In the genomic region with DNA sequence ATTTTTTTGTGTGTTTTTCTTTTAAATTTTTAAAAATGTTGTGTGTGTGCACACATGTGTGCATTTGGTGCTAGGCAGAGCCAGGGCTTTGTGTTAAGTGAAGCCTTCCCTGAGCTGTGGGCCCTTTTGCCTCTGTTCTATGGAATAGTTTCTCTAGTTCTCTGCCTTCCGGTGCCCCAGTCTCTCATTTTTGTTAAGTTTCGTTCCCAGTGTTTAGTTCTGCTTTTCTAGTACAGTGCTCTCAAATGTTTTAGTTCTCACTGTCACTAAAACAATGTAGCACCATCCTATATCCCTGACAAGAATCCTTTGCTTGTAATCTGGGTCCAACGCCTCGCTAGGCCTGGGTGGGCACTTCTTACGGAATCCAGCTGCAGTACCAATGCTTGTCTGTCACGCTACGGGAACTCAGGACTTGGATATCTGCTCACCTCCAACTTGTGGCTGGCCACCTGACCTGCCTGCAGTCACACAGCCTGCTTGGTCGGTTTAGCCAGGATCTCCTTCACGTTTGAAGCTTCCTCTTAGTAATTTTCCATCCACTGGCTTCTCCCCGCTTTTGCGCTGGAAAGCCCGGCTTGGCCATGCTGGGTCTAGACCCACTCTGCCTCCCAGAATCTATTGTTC, we compare ENCODE assay signal across 15 mouse cellular contexts. TPM values are rescaled to one million over a fixed set of nuclear protein-coding genes. Genes with fewer than 3 reads are reported as not detected.
DNase-seq lines count a peak whose midpoint lies in the region; ATAC-seq and TF ChIP-seq lines count a peak whose summit lies in the region.
"Had no signal": no experiment of that assay in that cellular context is flagged by ENCODE, and none has a peak within 500 bp of the region (broad histone marks: within the 10 kb centered on the region; RNA-seq: fewer than 3 reads in every experiment).

No protein-coding gene starts in this region.

- peak overlapping the region; percentile 34 for H3K9ac ChIP-seq in MEL (ENCODE audit: control insufficient read depth, low read depth, low read length, poor library complexity, severe bottlenecking)
- no peak overlapping the region for H3K9ac ChIP-seq in kidney, embryonic 15.5 days
- no peak overlapping the region; the same call in 1 of the 2 replicates for H3K9ac ChIP-seq in midbrain, embryonic 13.5 days (replicated peaks)
- H3K9ac ChIP-seq in hindbrain, embryonic 14.5 days, result no peak overlapping the region

- no peaks in the 10 kb centered on the region for H3K27me3 ChIP-seq in MEL (ENCODE audit: control insufficient read depth in 1 of 2, insufficient read depth in 2 of 2, low read length in 2 of 2)
- H3K27me3 ChIP-seq in kidney, embryonic 15.5 days, result no peaks in the 10 kb centered on the region
- no peaks in the 10 kb centered on the region for H3K27me3 ChIP-seq in midbrain, embryonic 13.5 days
- no peaks in the 10 kb centered on the region for H3K27me3 ChIP-seq in hindbrain, embryonic 14.5 days (ENCODE audit: control insufficient read depth, insufficient read depth, low read length)

- no peak overlapping the region for H3K4me2 ChIP-seq in kidney, embryonic 15.5 days
- H3K4me2 ChIP-seq in midbrain, embryonic 13.5 days (replicated peaks), result no peak overlapping the region
- H3K4me2 ChIP-seq in hindbrain, embryonic 14.5 days (replicated peaks), result no peak overlapping the region

- no peaks in the 10 kb centered on the region for H3K9me3 ChIP-seq in MEL (replicated peaks; ENCODE audit: insufficient read depth, low read length)
- H3K9me3 ChIP-seq in kidney, embryonic 15.5 days (replicated peaks), result no peaks in the 10 kb centered on the region
- no peaks in the 10 kb centered on the region for H3K9me3 ChIP-seq in midbrain, embryonic 13.5 days
- H3K9me3 ChIP-seq in hindbrain, embryonic 14.5 days (ENCODE audit: control insufficient read depth, low read length), result no peaks in the 10 kb centered on the region
- H3K9me3 ChIP-seq: hindbrain, embryonic 10.5 days had no signal

- WGBS in kidney, embryonic 15.5 days, result 57% methylated on average over 12 of the region's 12 CpGs
- 5% methylated on average over 12 of the region's 12 CpGs for WGBS in macrophage (ENCODE audit: missing documents)
- WGBS in midbrain, embryonic 13.5 days, result 77% methylated on average over 12 of the region's 12 CpGs
- 79% methylated on average over 12 of the region's 12 CpGs for WGBS in hindbrain, embryonic 14.5 days

- TF ChIP-seq POLR2A in MEL (IDR thresholded peaks at IDR 0.05; ENCODE audit: control insufficient read depth in 1 of 2, insufficient read depth in 1 of 2, low read depth in 1 of 2, low read length in 2 of 2, poor library complexity in 1 of 2), result no peak

- DNase-seq in lung, adult 18-20 months, result peak; percentile 66 to 67
- DNase-seq in lung, postnatal 14 days, result no peak
- DNase-seq in MEL (ENCODE audit: low read depth, low spot score) (peak; percentile 60), MN1 (ENCODE audit: low spot score) (no peak)
- DNase-seq in hindbrain, embryonic 14.5 days (ENCODE audit: low spot score), result no peak
- DNase-seq: adrenal gland, postnatal 25 days; gastrocnemius, postnatal 10 days; midbrain, embryonic 14.5 days had no signal

- H3K36me3 ChIP-seq in MEL (ENCODE audit: control insufficient read depth in 1 of 2, insufficient read depth in 2 of 2, low read length in 2 of 2), result peaks cover 0 to 7% of the 10 kb centered on the region in 2 experiments; a peak in 1 of 4 replicates
- no peaks in the 10 kb centered on the region for H3K36me3 ChIP-seq in kidney, embryonic 15.5 days
- no peaks in the 10 kb centered on the region for H3K36me3 ChIP-seq in macrophage (ENCODE audit: inconsistent target)
- no peaks in the 10 kb centered on the region for H3K36me3 ChIP-seq in midbrain, embryonic 13.5 days
- H3K36me3 ChIP-seq in hindbrain, embryonic 14.5 days (replicated peaks; ENCODE audit: control insufficient read depth, insufficient read depth), result no peaks in the 10 kb centered on the region
- H3K36me3 ChIP-seq: hindbrain, embryonic 10.5 days had no signal

- H3K79me2 ChIP-seq in MEL (ENCODE audit: control insufficient read depth, insufficient read depth, low read length, poor library complexity) (no peaks in the 10 kb centered on the region), macrophage (ENCODE audit: inconsistent target) (no peaks in the 10 kb centered on the region)

- peak overlapping the region; percentile 17; the same call in 1 of the 2 replicates for H3K27ac ChIP-seq in MEL (ENCODE audit: control insufficient read depth, low read depth, low read length)
- H3K27ac ChIP-seq in kidney, embryonic 15.5 days, result 0 out of 2 replicates have a peak overlapping the region, but pooled peaks have one; percentile 7
- peak overlapping the region; percentile 81 for H3K27ac ChIP-seq in macrophage
- no peak overlapping the region for H3K27ac ChIP-seq in midbrain, embryonic 13.5 days
- H3K27ac ChIP-seq in hindbrain, embryonic 14.5 days, result no peak overlapping the region
- H3K27ac ChIP-seq: hindbrain, embryonic 10.5 days; layer of hippocampus, adult 2 months had no signal

- ATAC-seq in kidney, embryonic 15.5 days (replicated peaks; ENCODE audit: low FRiP score), result no peak
- no peak for ATAC-seq in midbrain, embryonic 13.5 days
- no peak for ATAC-seq in hindbrain, embryonic 14.5 days (ENCODE audit: low FRiP score)

- TF ChIP-seq EP300 in MEL (IDR thresholded peaks at IDR 0.05; ENCODE audit: low read depth in 1 of 2, low read length in 2 of 2), result no peak

- no peak for TF ChIP-seq CTCF in MEL (IDR thresholded peaks at IDR 0.05 in 2 of 3, conservative IDR thresholded peaks at IDR 0.05 in 1 of 3; ENCODE audit: control insufficient read depth in 1 of 3, insufficient read depth in 1 of 3, low read depth in 2 of 3, low read length in 3 of 3, poor library complexity in 1 of 3, severe bottlenecking in 1 of 3)

- no peak overlapping the region for H3K4me3 ChIP-seq in MEL (ENCODE audit: control insufficient read depth in 1 of 2, insufficient read depth in 1 of 2, low read depth in 2 of 2, low read length in 2 of 2)
- H3K4me3 ChIP-seq in kidney, embryonic 15.5 days (replicated peaks), result no peak overlapping the region
- H3K4me3 ChIP-seq in macrophage (ENCODE audit: inconsistent target), result no peak overlapping the region
- H3K4me3 ChIP-seq in midbrain, embryonic 13.5 days (replicated peaks), result no peak overlapping the region
- no peak overlapping the region for H3K4me3 ChIP-seq in hindbrain, embryonic 14.5 days (replicated peaks; ENCODE audit: low read length)
- H3K4me3 ChIP-seq: erythroblast, embryonic 14.5 days; hindbrain, embryonic 10.5 days; layer of hippocampus, adult 2 months had no signal

- H3K4me1 ChIP-seq in MEL (ENCODE audit: control insufficient read depth in 1 of 2, insufficient read depth in 2 of 2, low read length in 2 of 2), result peaks cover 0 to 25% of the 10 kb centered on the region in 2 experiments
- 0 out of 2 replicates have a peak, but pooled peaks cover 6% of the 10 kb centered on the region for H3K4me1 ChIP-seq in kidney, embryonic 15.5 days
- H3K4me1 ChIP-seq in midbrain, embryonic 13.5 days (replicated peaks), result no peaks in the 10 kb centered on the region
- no peaks in the 10 kb centered on the region for H3K4me1 ChIP-seq in hindbrain, embryonic 14.5 days (replicated peaks; ENCODE audit: control insufficient read depth, insufficient read depth, low read length)

- no peak for TF ChIP-seq RAD21 in MEL (IDR thresholded peaks at IDR 0.05; ENCODE audit: low read depth, low read length)

TF ChIP-seq in MEL, 35 proteins besides CTCF, POLR2A, EP300 and RAD21 (continues in another document):
- no peak for TF ChIP-seq NRF1 (IDR thresholded peaks at IDR 0.05; ENCODE audit: insufficient read depth, low read depth, low read length, poor library complexity, severe bottlenecking)

RNA-seq across cellular contexts. Expression of a gene that starts 8.2 kb away (rescaled TPM):
- total RNA-seq in MEL (2012; rRNA removed), result 84.2 and 101 TPM in 2 replicates
- 10 to 100 TPM in 1 of 2 experiments, not detected in 1; 81.8 TPM for polyA plus RNA-seq in MEL (2012; ENCODE audit: insufficient read depth in 1 of 2, insufficient read length in 2 of 2, low read depth in 1 of 2, low replicate concordance in 2 of 2, missing spikeins in 1 of 2)
- polyA plus RNA-seq in kidney, embryonic 15.5 days (2015; fragmentation: Nextera tagmentation; extraction: Ambion mirVana), result 189 and 200 TPM in 2 replicates
- 100 to 1,000 TPM in 16 of 26 experiments, 10 to 100 TPM in 10; 55.6 to 150 (median 114) TPM for total RNA-seq in macrophage (2018; cell fraction: chromatin; rRNA removed)
- 100 to 1,000 TPM in 21 of 26 experiments, 10 to 100 TPM in 5; 85.9 to 123 (median 106) TPM for total RNA-seq in macrophage (2018; cell fraction: cytosol; rRNA removed)
- 100 to 1,000 TPM in 17 of 26 experiments, 10 to 100 TPM in 9; 68.4 to 166 (median 118) TPM for total RNA-seq in macrophage (2018; cell fraction: nucleus; rRNA removed)
- 86.5 to 117 TPM (median 108 TPM) in 3 replicates for polyA plus RNA-seq in macrophage (2018)
- polyA plus RNA-seq in midbrain, embryonic 13.5 days (2015; fragmentation: Nextera tagmentation; extraction: Ambion mirVana), result 106 and 118 TPM in 2 replicates
- 133 and 167 TPM in 2 replicates for polyA plus RNA-seq in hindbrain, embryonic 14.5 days (2014; fragmentation: Nextera tagmentation; extraction: Ambion mirVana)

RNA-seq across cellular contexts. Expression of a gene that starts 29.8 kb away (rescaled TPM):
- total RNA-seq in MEL (2012; rRNA removed), result 26.3 and 35.4 TPM in 2 replicates
- 10 to 100 TPM in 1 of 2 experiments, not detected in 1; 19.4 TPM for polyA plus RNA-seq in MEL (2012; ENCODE audit: insufficient read depth in 1 of 2, insufficient read length in 2 of 2, low read depth in 1 of 2, low replicate concordance in 2 of 2, missing spikeins in 1 of 2)
- 18.8 and 19.7 TPM in 2 replicates for polyA plus RNA-seq in kidney, embryonic 15.5 days (2015; fragmentation: Nextera tagmentation; extraction: Ambion mirVana)
- total RNA-seq in macrophage (2018; cell fraction: chromatin; rRNA removed), result 10 to 100 TPM in 9 of 26 experiments, 1 to 10 TPM in 17; 1.7 to 17.9 (median 7.0) TPM
- 10 to 100 TPM in 18 of 26 experiments, 1 to 10 TPM in 8; 5.1 to 20.5 (median 14.4) TPM for total RNA-seq in macrophage (2018; cell fraction: cytosol; rRNA removed)
- total RNA-seq in macrophage (2018; cell fraction: nucleus; rRNA removed), result 10 to 100 TPM in 11 of 26 experiments, 1 to 10 TPM in 15; 3.2 to 25.1 (median 8.5) TPM
- polyA plus RNA-seq in macrophage (2018), result 9.4 to 16.8 TPM (median 15.8 TPM) in 3 replicates
- polyA plus RNA-seq in midbrain, embryonic 13.5 days (2015; fragmentation: Nextera tagmentation; extraction: Ambion mirVana), result 13.3 and 15.3 TPM in 2 replicates
- 11.4 and 15.4 TPM in 2 replicates for polyA plus RNA-seq in hindbrain, embryonic 14.5 days (2014; fragmentation: Nextera tagmentation; extraction: Ambion mirVana)

RNA-seq across cellular contexts. Expression of a gene that starts 57.3 kb away (rescaled TPM):
- total RNA-seq in MEL (2012; rRNA removed), result 3.4 and 5.2 TPM in 2 replicates
- polyA plus RNA-seq in MEL (2012; ENCODE audit: insufficient read depth in 1 of 2, insufficient read length in 2 of 2, low read depth in 1 of 2, low replicate concordance in 2 of 2, missing spikeins in 1 of 2), result 1 to 10 TPM in 1 of 2 experiments, not detected in 1; 3.2 TPM
- polyA plus RNA-seq in kidney, embryonic 15.5 days (2015; fragmentation: Nextera tagmentation; extraction: Ambion mirVana), result not detected in 2 replicates
- total RNA-seq in macrophage (2018; cell fraction: chromatin; rRNA removed), result not detected
- not detected for total RNA-seq in macrophage (2018; cell fraction: cytosol; rRNA removed)
- not detected for total RNA-seq in macrophage (2018; cell fraction: nucleus; rRNA removed)
- not detected in 3 replicates for polyA plus RNA-seq in macrophage (2018)
- not detected in 2 replicates for polyA plus RNA-seq in midbrain, embryonic 13.5 days (2015; fragmentation: Nextera tagmentation; extraction: Ambion mirVana)
- not detected in 2 replicates for polyA plus RNA-seq in hindbrain, embryonic 14.5 days (2014; fragmentation: Nextera tagmentation; extraction: Ambion mirVana)
- total RNA-seq: adrenal gland, postnatal 25 days; gastrocnemius, postnatal 10 days; layer of hippocampus, adult 2 months had no signal
- polyA plus RNA-seq: erythroblast, embryonic 14.5 days; hindbrain, embryonic 10.5 days; limb, embryonic 11.5 days; midbrain, embryonic 14.5 days had no signal

Comparison
In these comparisons a context has a peak if more than half of its experiments do, and no peak if none do; other contexts are left out.
1. DNase-seq: peak in lung, adult 18-20 months (2 of 2) and MEL (single experiment); none in lung, postnatal 14 days (single experiment), hindbrain, embryonic 14.5 days (single experiment) and MN1 (single experiment).
2. H3K27ac ChIP-seq: peak in MEL (single experiment), kidney, embryonic 15.5 days (single experiment) and macrophage (single experiment); none in midbrain, embryonic 13.5 days (single experiment) and hindbrain, embryonic 14.5 days (single experiment).